Mouse (Mus musculus): ENCODE data around the gene Dnm3.

DNA sequence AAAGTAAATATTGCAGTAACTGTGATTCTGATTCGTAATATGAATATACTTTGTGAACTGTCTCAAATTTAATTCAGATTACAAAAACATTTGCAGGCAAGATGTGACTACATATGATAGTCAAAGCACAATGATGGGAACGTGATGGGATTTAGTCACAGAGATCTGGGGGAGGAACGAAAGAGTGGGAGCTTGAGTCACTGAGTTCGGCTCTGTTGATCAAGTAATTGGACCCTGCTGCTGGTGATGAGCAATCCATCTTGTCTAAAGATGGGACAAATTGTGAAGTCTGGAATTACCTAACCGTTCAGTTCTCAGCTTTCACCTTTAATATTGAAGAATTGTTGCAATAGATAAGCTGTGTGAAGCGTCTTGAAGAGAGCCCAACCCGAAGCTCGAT lies 505.6 kb downstream of the Dnm3 start:
- TF ChIP-seq MAX (IDR thresholded peaks at IDR 0.05) (no peak), USF1 (IDR thresholded peaks at IDR 0.05; ENCODE audit: low read depth) (no peak), CTCF (IDR thresholded peaks at IDR 0.05; ENCODE audit: control insufficient read depth, insufficient read depth, insufficient read length) (no peak), FOSL1 (IDR thresholded peaks at IDR 0.05; ENCODE audit: insufficient read depth, low read length, poor library complexity, severe bottlenecking) (no peak), MYOD1 (IDR thresholded peaks at IDR 0.05; ENCODE audit: control insufficient read depth, insufficient read length, low read depth) (no peak)

Measured in C2C12 (cell line).